Mouse (Mus musculus) stomach, postnatal 0 days (tissue): Measurements from ENCODE around the gene Cntn5.

Experiments
- CTCF ChIP-seq: IDR thresholded peaks from 2 replicates; pipeline ENCODE4 v1.5.1; 2016; ENCODE audit warnings: antibody characterized with exemption, low read depth, mild to moderate bottlenecking, moderate library complexity
- EP300 ChIP-seq: optimal IDR thresholded peaks from 2 replicates; pipeline ENCODE3; 2016; ENCODE audit warnings: antibody characterized with exemption

GRCm38 (mm10) chr9:10348741-10349140 lies 555.8 kb downstream of the Cntn5 start:
- TF ChIP-seq CTCF (0 out of 2 replicates have a peak, but pooled peaks have one; percentile 13), EP300 (no peak)
